Mouse (Mus musculus): Measurements from ENCODE around the gene Sod3.

- no peak for TF ChIP-seq CTCF (IDR thresholded peaks at IDR 0.05; ENCODE audit: borderline replicate concordance, insufficient read depth, low read depth, low read length)
- no peak for TF ChIP-seq POLR2A (IDR thresholded peaks at IDR 0.05; ENCODE audit: borderline replicate concordance, insufficient read depth, low read length)
Observed at GRCm38 (mm10) chr5:52416485-52416884, 52.9 kb downstream of the Sod3 start.

Measured in cerebellum, adult 2 months (tissue).